Mouse (Mus musculus) thymus, postnatal 25 days (tissue): ENCODE measurements around the gene Cavin1.

ENCODE experiments used
- DNase-seq: peaks from one replicate; pipeline ENCODE4 v3.0.0; 2022

Gene Cavin1

GRCm38 (mm10) chr11:100980438-100980837 is 9.8 kb upstream of the Cavin1 start:
- no peak for DNase-seq

DNA sequence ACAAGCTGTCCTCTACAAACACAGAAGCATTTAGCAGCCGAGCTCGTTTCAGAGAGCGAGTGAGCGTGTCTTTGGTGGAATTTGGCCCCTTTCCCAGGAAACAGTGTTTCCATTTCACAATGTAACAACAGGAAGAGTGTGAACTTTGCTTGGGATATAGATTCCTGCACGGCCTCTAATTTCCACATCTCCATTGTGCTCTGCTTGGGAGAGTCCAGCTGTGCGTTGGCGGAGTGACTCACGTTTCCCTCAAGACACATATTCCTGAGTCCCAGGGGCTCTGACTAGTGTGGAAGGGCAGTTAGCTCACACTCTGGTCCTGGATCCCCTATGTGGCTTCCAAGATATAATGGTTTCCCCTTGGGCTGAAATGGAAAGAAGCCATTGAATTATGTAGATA is 9.2 kb upstream of the Cavin1 start:
- no peak for DNase-seq

GRCm38 (mm10) chr11:100975241-100975640 is 4.6 kb upstream of the Cavin1 start:
- DNase-seq, result no peak

GRCm38 (mm10) chr11:100974381-100974970 is 3.8 kb upstream of the Cavin1 start:
- DNase-seq, result no peak

GRCm38 (mm10) chr11:100973245-100973644 is 2.6 kb upstream of the Cavin1 start:
- no peak for DNase-seq

GRCm38 (mm10) chr11:100971455-100971854 is 768 bp upstream of the Cavin1 start:
- DNase-seq, result no peak

DNA sequence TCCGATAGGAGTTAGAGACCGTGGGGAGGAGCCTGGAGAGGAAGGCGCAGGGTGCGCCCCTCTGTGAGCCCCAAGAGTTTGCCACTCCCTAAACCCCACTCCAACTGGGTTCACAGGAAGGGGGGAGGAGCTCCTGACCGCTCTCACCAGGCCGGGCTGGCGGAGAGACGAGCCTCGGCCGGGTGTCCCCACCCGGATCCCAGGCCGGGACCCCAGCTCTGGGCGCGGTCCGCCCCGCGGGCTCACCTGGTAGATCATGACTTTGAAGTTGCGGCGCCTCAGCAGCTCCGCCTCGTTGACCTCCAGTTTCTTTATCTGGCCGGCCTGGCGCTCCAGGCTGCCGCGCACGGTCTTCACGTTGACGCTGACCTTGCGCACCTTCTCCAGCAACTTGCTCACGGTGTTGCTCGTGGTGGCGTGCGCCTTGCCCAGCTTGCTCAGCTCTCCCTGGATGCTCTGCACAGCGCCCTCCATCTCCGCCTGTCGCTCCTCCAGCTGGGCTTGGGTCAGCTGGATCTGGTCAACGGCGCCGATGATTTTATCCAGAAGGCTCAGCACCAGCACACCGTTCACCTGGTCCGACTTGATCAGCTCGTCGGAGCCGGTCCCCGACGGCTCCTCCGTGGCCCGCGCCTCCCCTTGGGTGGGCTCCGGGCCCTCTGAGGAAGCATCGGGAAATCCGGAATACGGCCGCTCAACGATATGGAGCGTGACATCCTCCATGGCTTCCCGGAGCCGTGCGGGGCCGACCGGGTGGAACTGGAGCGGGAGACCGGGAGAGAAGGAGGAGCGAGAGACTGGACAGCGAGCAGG is 737 bp downstream of the Cavin1 start:
- peak; percentile 12 for DNase-seq

DNA sequence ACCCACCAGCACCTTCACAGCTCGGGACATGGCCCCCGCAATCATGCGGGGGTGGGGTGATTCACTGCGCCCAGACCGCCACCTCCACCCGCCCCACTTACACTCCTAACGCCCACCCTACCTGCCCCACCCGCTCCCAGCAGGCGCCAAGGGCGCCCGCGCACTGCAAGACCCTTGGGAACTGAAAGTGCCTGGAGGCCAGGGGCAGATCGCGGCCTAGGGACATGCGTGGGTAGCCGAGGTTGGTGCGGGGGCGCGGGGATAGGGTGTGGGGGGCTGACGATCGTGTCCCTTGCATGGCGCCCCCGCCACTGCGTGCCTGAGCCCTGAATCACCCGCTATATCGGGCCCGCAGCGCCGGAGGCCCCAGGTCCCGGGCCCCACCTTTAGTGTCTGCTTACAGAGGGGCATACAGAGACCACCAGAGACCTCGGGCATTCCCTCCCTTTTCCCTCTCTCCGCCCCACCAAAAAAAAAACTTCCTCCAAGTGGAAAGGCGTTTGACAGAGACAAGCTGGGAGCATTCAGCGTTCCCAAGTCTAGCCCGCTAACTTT is 1.4 kb downstream of the Cavin1 start:
- DNase-seq, result no peak

DNA sequence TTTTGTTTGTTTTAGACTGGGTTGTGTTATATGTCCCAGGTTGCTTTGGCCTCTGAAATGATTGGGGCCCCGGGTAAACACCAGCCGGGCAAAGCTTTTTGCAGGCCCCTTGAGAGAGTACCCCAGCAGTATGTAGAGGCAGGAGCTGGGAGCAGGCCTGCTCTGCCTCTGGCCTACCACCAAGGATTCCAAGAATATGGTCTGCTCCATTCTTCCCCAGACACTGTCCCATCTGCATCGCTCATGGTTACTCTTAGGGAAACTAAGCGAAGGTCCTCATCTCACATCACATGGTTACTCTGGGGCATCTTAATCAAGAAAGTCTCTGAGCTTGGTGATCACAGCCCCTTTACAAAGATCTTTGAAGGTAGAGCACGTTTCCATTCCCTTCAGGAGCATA is 2.2 kb downstream of the Cavin1 start:
- DNase-seq, result no peak

GRCm38 (mm10) chr11:100967881-100968420 is 2.7 kb downstream of the Cavin1 start:
- DNase-seq, result no peak

DNA sequence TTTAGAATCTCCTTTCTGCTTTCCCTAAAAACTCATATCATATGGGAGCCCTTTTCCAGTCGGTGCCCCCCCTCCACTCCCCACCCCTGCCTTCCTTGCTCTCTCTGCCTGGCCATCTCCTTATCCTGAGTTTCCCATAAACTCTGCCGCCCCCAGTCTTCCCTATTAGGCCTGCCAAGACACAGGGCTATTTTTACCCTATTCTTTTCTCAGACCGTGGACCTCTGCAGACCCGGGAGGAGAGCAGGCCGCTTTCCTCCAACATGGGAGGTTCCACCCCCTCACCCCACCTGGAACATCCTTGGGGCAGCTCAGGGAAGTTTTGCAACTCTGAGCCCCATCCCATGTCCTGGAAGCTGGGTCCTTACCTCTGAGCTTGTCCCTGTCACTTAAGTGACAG is 3.3 kb downstream of the Cavin1 start:
- no peak for DNase-seq

DNA sequence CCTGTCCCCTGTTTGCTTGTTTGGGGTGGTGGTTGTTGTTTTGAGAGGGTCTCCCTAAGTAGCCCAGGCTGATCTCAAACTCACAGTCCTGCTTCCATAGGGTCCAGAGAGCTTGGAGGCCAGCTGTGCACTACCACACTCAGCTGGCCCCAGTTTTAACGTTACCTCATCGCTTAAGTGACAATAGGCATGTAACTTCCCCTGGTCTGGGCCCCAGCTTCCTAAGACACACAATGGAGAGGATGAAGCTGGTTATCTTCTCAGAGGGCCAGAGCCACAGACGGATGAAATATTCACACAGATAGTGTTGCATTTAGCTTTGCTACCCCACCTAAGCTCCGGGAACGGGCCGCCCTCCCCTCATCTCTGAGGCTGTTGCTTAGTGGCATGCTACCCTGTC is 4.9 kb downstream of the Cavin1 start:
- no peak for DNase-seq

DNA sequence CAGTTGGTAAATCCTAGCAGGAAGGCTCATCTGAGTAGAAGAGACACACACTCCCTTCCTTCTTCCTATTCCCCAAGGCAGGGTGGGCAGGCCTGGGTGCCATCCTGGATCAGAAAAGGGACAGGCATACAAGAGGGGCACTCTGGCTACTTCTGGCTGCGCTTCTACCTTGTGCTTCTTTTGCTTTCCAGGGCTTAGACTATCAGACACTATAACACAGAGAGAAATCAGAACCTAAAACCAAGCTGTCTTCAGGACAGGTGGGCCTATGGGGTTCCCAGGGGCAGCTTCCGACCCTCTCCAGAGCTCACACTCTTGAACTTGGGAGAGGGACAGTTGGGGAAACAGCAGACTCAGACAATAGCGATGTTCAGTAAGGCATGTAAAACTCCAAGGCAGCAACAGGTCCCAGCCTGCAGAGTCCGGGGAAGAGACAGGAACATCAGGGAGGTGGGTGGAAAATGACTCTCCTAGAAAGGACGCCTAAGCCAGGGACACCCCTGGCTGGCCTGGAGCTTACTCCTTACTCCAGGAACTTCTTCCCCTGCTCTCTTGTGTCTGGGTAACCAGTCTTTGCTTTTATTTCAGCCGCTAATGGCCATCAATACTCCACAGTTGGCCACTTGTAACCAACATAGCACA is 5.7 kb downstream of the Cavin1 start:
- DNase-seq, result no peak

DNA sequence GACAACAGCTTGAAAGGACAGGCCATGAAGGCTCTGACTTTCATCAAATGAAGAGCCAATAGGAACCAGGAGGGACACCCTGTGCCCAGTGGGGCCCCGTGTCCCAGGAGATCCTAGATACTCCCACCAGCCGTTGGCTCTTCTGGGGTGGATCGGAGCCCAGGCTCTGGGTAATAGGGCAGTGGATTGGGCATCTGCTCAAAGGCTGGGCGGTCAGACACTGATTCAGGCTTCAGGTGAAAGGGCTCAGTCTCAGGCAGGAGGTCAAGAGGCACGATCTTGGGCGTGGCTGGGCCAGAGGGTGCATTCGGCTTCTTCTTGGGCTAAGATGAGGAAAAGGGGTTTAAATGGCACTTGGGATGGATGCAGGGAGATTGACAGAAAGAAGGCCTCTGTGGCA is 6.5 kb downstream of the Cavin1 start:
- no peak for DNase-seq

DNA sequence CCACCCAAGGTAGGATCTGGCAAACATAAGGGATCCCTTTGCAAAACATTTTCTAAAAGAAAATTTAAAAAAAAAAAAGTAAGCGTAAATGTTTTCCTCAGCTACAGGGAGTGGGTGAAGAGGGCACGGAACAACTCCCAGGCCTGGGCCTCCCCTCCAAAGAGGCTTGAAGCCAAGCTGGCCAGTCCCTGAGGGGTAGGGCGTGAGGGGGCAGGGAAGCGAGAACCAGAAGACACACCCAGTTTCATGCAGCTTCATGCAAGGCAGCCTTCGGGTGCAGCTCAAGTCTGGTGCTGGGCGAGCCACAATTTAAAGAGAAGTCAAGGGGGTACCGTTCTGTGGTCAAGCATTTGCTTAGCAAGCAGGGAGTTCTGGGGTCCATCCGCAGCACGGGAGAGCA is 7.0 kb downstream of the Cavin1 start:
- no peak for DNase-seq

DNA sequence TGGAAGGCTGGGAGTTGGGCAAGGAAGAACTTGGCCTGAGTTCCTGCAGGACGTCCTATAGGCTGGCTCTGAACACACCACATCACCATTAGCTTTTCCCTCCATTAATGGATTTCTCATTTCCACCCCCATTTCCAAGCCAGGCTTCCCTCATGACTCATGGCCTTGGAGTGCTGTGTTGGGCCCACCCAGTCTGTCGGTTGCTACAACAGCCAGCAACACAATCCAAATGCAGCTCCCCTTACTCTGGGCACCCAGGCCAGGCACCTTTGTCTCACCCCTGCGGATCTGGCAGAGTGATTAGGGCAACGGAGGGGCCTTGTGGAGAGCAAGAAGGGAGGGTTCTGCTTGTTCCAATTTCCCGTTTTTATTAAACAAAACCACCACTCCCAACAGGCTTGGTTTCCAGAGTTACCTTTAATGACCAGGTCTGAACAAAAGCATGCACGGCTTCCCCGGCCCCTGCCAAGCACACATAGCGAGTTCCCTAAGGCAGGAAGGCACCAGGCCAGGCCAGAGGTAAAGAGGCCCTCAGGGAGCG is 8.2 kb downstream of the Cavin1 start:
- DNase-seq, result no peak

DNA sequence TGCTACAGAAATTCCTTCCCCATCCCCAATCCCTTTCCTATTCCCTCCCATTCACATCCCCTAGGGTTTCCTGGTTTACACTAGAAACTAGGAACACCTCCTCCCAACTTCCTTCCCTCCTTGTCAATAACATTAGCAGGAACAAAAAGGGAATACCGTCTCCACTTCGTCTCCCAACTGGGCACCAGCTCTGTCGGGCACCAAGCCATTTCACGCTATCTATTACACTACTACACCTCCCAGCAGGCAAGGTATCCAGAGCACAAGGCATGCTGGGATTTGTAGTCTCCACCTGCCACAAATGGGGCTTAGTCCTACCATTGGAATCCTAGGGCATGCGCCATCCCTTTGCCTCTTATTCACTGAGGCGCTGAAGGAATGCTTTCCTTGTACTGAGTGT is 10.1 kb downstream of the Cavin1 start:
- no peak for DNase-seq

DNA sequence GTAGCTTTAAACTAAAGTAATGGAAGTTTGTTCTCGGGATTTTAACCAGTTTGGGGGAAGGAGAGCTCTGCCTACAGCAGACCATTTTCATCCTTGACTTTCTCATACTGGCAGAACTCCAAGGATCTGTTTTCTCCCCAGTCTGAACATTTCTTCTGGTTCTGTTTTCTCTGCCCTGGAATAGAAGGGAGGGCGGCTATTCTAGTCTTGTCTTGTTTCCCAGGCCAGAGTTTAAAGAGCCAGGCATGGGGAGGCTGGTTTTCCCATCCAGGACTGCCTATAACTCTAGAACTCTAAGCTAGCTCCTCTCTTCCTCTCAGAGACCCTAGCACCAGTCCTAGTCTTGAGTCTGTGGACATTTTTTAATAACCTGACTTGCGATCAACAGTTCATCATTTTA is 10.9 kb downstream of the Cavin1 start:
- DNase-seq, result no peak

DNA sequence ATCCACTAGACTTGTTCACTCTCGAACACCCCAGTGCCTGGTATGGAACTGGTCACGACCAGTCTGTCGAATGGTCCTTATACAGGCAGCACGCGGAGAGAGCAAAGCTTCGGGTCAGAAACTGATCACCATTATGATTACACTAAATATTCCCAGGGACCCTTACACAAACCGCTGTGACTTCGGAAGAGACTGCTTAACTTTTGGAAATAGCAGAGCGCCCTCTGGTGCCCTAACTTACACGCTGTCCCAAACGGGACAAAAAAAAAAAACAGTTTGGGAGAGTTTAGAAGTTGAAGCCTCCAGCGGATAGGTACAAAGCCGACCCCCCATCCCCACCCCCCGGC is 11.2 kb downstream of the Cavin1 start:
- peak; percentile 74 for DNase-seq

DNA sequence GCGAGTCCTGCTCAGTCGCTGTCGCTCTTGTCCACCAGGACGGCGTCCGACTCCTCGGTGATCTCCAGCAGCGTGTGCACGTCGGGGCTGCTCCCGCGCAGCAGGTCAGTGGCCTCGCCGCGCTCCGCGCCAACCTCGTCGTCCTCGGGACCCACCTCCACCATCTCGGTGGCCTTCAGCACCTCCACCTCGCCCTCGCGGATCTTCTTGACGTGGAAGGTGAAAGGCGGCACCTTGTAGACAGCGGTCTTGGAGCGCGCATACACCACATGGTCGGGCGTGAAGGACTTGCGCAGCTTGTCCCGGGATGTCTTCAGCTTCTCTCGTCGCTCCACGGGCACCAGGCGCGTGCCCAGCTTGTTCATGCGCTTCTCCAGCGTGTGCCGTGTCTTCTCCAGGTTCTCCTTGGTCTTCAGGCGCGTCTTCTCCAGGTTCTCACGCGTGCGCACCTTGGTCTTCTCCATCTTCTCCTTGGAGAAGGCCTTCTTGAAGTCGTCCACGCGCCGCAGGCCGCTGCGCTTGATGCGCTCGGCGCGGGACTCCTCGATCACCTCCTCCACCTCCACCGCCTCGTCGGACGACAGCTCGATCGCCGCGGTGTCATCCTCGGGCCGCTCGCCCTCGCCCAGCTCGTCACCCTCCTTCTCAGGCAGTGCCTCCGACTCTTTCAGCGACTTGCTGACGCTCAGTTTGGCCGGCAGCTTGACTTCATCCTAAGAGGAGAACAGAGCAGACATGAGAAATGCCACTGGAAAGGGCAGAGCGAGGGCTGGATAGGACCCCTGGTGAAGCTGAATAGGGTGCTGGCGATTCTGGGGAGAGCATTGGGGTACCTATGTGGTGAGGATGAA is 11.8 kb downstream of the Cavin1 start:
- no peak for DNase-seq

DNA sequence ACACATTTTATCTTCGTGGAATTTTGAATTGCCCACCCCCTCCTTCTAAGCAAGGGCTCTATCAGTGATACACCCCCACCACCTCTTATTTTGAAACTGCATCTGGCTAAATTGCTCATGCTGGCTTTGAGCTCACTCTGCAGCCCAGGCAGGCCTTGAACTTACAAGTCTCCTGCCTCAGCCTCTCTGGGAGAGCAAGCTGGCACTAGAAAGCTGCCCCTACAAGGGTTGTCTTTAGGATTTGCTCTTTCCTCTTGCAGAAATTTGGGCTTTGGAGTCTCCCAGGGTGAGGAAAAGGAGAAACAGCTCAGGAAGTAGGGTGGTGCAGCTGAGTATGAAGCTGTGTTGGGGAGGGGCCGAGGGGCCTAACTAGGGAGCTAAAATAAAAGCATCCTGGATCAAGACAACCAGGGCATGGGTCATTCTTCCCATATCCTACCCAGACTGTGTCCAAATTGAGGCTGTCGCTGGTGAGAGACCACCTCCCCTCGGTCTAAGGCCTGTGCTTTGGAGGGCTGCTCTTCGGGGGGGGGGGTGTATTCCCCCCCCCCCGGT is 12.7 kb downstream of the Cavin1 start:
- no peak for DNase-seq

DNA sequence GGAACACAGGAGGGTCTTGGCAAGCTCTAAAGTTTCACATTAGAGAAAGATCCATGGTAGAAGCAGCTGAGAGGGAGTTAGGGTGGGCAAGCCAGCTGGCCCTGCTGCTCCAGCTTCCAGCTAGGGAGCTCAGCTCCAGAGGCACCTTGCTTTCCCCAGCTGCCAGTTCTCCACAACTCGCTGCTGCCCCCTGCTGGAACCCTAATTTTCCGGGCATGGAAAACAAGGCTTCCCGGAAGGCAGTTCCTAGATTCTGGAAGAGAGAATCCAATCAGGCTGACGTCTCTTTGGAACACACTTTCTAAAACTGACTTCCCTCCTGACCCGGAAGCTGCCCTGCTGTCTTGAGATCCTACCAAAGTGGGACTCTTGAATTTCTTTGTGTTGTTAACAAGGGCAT is 13.4 kb downstream of the Cavin1 start:
- DNase-seq, result peak; percentile 82
